Mouse (Mus musculus): ENCODE measurements around the gene Clk3. TPM values are rescaled to one million over a fixed set of nuclear protein-coding genes. Genes with fewer than 3 reads are reported as not detected.

Clk3 gene
- polyA plus RNA-seq, 1 experiment = 100 TPM

DNA sequence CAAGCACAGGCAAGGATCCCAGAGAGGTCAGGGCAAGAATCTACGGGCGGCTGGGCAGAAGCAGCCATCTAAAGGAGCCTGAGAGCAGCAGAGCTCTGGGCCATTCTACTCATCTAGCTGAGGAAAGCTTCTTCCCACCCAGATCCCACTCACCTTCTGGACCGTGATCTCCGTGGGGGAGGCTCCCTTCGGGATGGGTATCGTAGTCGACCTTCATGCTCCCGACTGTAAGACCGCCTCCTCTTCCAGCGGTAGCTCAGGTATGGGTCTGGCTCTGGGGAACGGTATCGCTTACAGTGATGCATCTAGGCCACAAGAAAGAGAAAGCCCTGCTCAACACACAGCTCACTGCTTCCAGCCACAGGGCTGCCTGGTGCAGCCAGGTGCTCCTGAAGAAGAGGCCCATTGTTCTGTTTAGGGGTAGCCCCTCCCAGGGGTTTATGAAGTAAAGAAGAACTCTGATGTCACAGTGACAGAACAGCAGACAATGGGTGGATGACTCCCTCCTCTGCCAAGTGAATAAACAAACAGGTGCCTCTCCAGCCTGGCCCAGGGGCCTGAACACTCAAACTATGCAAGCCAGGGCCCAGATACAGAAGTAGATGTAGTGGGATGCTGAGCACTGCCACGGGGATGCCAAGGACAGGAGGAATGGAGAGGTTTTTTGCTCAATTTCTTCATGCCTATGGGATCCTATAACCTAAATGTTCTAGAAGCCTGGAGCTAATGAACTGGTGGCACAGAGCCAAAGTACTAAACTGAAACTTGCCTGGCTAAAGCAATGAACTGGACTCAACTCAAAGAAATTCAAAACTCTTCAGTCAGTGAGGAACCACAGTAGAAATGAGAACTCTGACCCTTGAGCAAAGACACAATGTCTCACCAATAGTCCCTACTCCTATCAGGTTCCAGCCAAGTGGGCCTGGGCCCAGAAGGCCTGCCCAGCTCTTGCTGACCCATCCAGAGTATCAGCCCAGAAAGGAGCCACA is 3.8 kb downstream of the Clk3 start:
- Histone ChIP-seq H3K36me3 (replicated peaks; ENCODE audit: low read length) (peaks cover 62% of the 10 kb centered on the region), H3K9me3 (no peaks in the 10 kb centered on the region), H3K4me1 (peaks cover 85% of the 10 kb centered on the region), H3K4me3 (replicated peaks) (peak overlapping the region; percentile 98), H3K27me3 (replicated peaks) (no peaks in the 10 kb centered on the region)
- no peak for TF ChIP-seq FLI1 (IDR thresholded peaks at IDR 0.05; ENCODE audit: low read length)
- TF ChIP-seq GATA1 (IDR thresholded peaks at IDR 0.05; ENCODE audit: borderline replicate concordance, low read length) = no peak

DNA sequence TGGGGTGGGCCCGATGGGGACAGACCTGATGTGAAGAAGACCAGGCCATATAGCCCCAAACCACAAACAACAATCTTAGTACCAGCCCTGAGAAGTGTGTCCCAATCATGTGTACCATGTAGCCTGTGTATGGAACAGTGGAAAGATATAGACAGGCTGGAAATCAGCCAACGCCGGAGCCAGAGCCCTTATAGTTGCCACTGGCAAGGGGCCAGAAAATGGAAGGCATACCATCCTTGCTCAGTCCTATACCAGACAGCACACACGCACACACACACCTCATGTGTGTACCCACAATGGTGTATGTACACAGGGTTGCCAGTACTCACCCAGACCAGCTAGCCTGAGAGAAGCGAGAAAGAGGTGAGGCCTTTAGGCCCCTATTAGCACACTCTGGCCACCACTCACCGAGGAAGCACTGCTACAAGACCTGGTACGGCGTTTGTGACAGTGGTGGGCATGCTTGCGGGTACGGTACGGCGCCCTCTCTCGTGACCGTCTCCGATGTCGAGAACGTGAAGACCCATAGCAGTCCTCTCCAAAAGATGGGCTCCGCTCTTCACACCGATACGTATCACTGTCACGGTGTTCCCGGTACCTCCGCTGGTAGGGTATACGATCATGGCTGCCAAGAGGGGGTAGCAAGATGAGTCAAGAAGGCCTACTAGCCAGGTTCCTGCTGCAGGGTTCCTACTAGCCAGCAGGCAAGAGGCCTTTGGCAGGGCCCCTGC is 5.1 kb downstream of the Clk3 start:
- Histone ChIP-seq H3K9me3 (no peaks in the 10 kb centered on the region), H3K4me3 (replicated peaks) (peak overlapping the region; percentile 38), H3K4me1 (peaks cover 83% of the 10 kb centered on the region), H3K36me3 (replicated peaks; ENCODE audit: low read length) (peaks cover 72% of the 10 kb centered on the region), H3K27me3 (replicated peaks) (no peaks in the 10 kb centered on the region)
- TF ChIP-seq FLI1 (IDR thresholded peaks at IDR 0.05; ENCODE audit: low read length) = no peak
- TF ChIP-seq GATA1 (IDR thresholded peaks at IDR 0.05; ENCODE audit: borderline replicate concordance, low read length) = no peak

DNA sequence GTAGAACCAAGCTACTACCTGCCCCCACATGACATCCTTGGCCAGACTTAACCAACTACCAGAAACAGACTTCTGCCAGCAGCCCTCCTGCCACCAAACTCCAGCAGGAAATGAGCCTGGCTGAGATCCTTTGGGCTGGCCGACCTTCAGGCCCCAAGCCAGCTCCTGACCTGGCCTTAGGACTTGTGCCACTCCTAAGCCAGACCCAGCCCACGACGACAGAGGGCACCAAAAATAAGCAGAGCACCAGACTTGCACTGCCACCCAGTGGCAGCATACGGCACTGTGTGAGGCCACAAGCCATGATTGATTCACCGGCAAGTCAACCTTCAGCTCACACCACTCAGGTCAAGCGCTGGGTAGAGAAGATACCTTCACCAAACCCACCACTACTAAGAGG is 6.4 kb downstream of the Clk3 start:
- TF ChIP-seq FLI1 (IDR thresholded peaks at IDR 0.05; ENCODE audit: low read length) (no peak), GATA1 (IDR thresholded peaks at IDR 0.05; ENCODE audit: borderline replicate concordance, low read length) (no peak)
- Histone ChIP-seq H3K4me1 (peaks cover 94% of the 10 kb centered on the region), H3K4me3 (replicated peaks) (peak overlapping the region; percentile 69), H3K27me3 (replicated peaks) (no peaks in the 10 kb centered on the region), H3K9me3 (no peaks in the 10 kb centered on the region), H3K36me3 (replicated peaks; ENCODE audit: low read length) (peaks cover 85% of the 10 kb centered on the region)

DNA sequence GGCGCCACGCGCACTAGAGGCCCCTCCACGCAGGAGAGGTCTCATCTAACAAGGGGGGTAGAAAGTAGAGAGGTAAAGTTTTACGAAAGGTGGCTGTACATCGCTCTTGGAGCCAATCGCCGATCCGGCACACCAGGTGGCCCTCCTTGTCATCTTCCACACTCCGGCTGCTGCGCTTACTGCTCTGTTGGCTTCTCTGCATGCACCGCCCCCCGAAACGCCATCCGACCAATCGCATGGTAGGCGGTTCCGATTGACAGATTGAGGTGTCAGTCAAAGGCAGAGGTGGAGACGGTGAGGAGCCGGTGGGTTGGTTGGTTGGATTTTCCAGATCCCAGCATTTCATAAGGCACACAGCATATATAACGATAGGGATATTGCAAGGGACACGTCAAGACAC is 7.1 kb downstream of the Clk3 start:
- no peaks in the 10 kb centered on the region for H3K9me3 ChIP-seq
- H3K4me1 ChIP-seq = peaks cover 93% of the 10 kb centered on the region
- peaks cover 93% of the 10 kb centered on the region for H3K36me3 ChIP-seq (replicated peaks; ENCODE audit: low read length)
- H3K27me3 ChIP-seq (replicated peaks) = no peaks in the 10 kb centered on the region
- H3K4me3 ChIP-seq (replicated peaks) = peak overlapping the region; percentile 62
- no peak for TF ChIP-seq FLI1 (IDR thresholded peaks at IDR 0.05; ENCODE audit: low read length)
- no peak for TF ChIP-seq GATA1 (IDR thresholded peaks at IDR 0.05; ENCODE audit: borderline replicate concordance, low read length)

DNA sequence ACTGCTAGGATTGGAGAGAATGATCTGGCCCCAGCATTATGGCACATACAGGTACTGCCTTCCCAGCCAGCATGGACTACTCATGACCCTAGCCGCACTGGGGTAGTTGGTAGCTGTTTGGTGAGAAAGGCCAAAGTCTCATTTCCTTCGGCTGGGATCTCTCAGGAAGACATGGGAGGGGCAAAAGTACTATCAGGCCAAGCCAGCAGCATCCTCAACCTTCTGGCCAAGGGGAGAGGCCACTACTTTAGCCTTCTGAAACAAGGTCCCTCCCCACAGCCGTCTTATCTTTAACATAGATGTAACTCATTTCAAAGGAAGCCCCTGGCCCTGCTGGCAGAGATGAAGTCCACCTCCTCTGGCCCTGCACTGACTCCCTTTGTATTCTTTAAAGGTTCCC is 8.1 kb downstream of the Clk3 start:
- peaks cover 97% of the 10 kb centered on the region for H3K36me3 ChIP-seq (replicated peaks; ENCODE audit: low read length)
- H3K27me3 ChIP-seq (replicated peaks) = no peaks in the 10 kb centered on the region
- H3K9me3 ChIP-seq = no peaks in the 10 kb centered on the region
- peaks cover 92% of the 10 kb centered on the region for H3K4me1 ChIP-seq
- peak overlapping the region; percentile 77 for H3K4me3 ChIP-seq (replicated peaks)
- peak; percentile 87 for TF ChIP-seq GATA1 (IDR thresholded peaks at IDR 0.05; ENCODE audit: borderline replicate concordance, low read length)
- peak; percentile 65 for TF ChIP-seq FLI1 (IDR thresholded peaks at IDR 0.05; ENCODE audit: low read length)

DNA sequence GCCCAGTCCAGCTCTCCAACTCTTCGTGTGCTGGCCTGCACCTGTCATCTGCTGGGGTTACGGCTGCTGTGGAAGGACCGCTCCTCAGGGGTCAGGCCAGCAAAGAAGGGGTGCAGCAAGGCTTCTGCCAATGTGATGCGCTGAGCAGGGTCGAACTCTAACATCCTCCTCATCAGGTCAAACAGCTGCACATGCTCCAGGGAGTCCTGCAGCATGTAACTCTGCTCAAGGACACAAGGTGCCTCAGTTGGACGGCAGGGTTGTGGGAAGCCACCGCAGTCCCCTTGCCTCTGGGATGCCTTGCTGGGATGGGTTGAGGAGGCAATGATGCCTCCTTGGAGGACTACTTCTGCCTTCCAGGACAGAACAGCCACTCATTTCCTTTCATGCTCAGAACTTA is 14.8 kb downstream of the Clk3 start:
- peaks cover 88% of the 10 kb centered on the region for H3K4me1 ChIP-seq
- peak overlapping the region; percentile 20 for H3K4me3 ChIP-seq (replicated peaks)
- no peak for TF ChIP-seq FLI1 (IDR thresholded peaks at IDR 0.05; ENCODE audit: low read length)
- no peak for TF ChIP-seq GATA1 (IDR thresholded peaks at IDR 0.05; ENCODE audit: borderline replicate concordance, low read length)
- H3K36me3 ChIP-seq (replicated peaks; ENCODE audit: low read length) = peaks cover 100% of the 10 kb centered on the region
- peaks cover 18% of the 10 kb centered on the region for H3K9me3 ChIP-seq
- H3K27me3 ChIP-seq (replicated peaks) = no peaks in the 10 kb centered on the region

DNA sequence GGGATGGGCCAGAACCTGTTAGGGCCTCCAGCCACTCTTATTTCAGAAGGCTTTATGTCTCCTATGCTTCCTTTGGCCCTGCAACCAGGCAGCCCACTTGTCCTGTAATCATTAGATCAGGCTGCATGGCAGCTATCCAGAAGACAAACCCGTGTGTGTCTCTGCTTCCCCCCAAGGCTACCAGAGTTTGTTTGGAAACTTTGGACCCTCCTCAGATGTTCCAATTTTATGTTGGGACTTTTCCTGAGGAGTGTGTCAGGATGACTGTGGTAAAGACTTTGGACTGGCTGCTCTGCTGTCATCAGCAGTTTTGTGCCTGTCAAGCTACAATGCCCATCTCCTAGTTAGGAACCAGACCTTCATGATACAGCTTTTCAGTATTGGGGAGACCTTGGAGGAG is 16.8 kb downstream of the Clk3 start:
- Histone ChIP-seq H3K36me3 (replicated peaks; ENCODE audit: low read length) (peaks cover 100% of the 10 kb centered on the region), H3K4me1 (peaks cover 82% of the 10 kb centered on the region), H3K9me3 (peaks cover 18% of the 10 kb centered on the region), H3K27me3 (replicated peaks) (no peaks in the 10 kb centered on the region), H3K4me3 (replicated peaks) (no peak overlapping the region)
- TF ChIP-seq FLI1 (IDR thresholded peaks at IDR 0.05; ENCODE audit: low read length) = no peak
- TF ChIP-seq GATA1 (IDR thresholded peaks at IDR 0.05; ENCODE audit: borderline replicate concordance, low read length) = no peak

DNA sequence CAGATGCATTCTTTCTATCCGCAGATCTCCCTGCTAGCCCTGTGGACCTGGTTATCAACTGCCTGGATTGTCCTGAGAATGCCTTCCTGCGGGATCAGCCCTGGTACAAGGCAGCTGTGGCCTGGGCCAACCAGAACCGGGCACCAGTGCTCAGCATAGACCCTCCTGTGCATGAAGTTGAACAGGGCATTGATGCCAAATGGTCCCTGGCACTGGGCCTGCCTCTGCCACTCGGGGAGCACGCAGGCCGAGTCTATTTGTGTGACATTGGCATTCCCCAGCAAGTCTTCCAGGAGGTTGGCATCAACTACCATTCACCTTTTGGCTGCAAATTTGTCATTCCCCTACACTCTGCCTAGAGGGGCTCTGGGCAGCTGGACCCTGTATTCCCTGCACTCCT is 17.5 kb downstream of the Clk3 start:
- H3K27me3 ChIP-seq (replicated peaks) = no peaks in the 10 kb centered on the region
- peaks cover 81% of the 10 kb centered on the region for H3K4me1 ChIP-seq
- H3K36me3 ChIP-seq (replicated peaks; ENCODE audit: low read length) = peaks cover 100% of the 10 kb centered on the region
- no peak overlapping the region for H3K4me3 ChIP-seq (replicated peaks)
- peaks cover 18% of the 10 kb centered on the region for H3K9me3 ChIP-seq
- no peak for TF ChIP-seq FLI1 (IDR thresholded peaks at IDR 0.05; ENCODE audit: low read length)
- no peak for TF ChIP-seq GATA1 (IDR thresholded peaks at IDR 0.05; ENCODE audit: borderline replicate concordance, low read length)

DNA sequence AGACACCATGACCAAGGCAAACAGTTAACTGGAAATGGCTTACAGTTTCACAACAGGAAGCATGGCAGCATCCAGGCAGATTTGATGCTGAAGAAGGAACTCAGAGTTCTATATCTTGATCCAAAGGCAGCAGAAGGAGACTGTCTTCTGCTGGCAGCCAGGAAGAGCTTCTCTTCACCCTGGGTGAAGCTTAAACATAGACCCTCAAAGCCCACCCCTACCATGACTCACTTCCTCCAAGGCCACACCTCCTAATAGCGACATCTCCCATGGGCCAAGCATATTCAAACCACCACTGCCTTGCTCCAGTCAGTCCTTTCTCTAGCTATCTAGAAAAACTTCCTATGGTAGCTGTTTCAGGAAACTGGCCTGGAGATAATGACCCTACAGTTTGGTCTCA is 18.6 kb downstream of the Clk3 start:
- Histone ChIP-seq H3K36me3 (replicated peaks; ENCODE audit: low read length) (peaks cover 100% of the 10 kb centered on the region), H3K9me3 (peaks cover 18% of the 10 kb centered on the region), H3K4me3 (replicated peaks) (no peak overlapping the region), H3K27me3 (replicated peaks) (no peaks in the 10 kb centered on the region), H3K4me1 (peaks cover 76% of the 10 kb centered on the region)
- TF ChIP-seq GATA1 (IDR thresholded peaks at IDR 0.05; ENCODE audit: borderline replicate concordance, low read length) (no peak), FLI1 (IDR thresholded peaks at IDR 0.05; ENCODE audit: low read length) (no peak)
